Mouse (Mus musculus) naive thymus-derived CD4-positive, alpha-beta T cell, adult 2 months (primary cell): ENCODE data around the gene Trarg1.

Source experiments
- DNase-seq: peaks from one replicate; pipeline ENCODE4 v3.0.0-alpha.2; 2011; ENCODE audit warnings: low read depth

Trarg1 gene

GRCm38 (mm10) chr11:76674199-76674598 lies 5.4 kb upstream of the Trarg1 start:
- no peak for DNase-seq

GRCm38 (mm10) chr11:76674704-76675103 lies 4.9 kb upstream of the Trarg1 start:
- no peak for DNase-seq

- DNase-seq, result no peak
Observed at GRCm38 (mm10) chr11:76685604-76686003, 6.0 kb downstream of the Trarg1 start.

GRCm38 (mm10) chr11:76692096-76692495 lies 12.5 kb downstream of the Trarg1 start:
- DNase-seq, result no peak

- no peak for DNase-seq
Observed at GRCm38 (mm10) chr11:76695810-76696209, 16.2 kb downstream of the Trarg1 start.

GRCm38 (mm10) chr11:76699626-76700025 lies 20.0 kb downstream of the Trarg1 start:
- DNase-seq, result no peak

- no peak for DNase-seq
Observed at GRCm38 (mm10) chr11:76707656-76708055, 28.0 kb downstream of the Trarg1 start.

GRCm38 (mm10) chr11:76708066-76708465 lies 28.5 kb downstream of the Trarg1 start:
- DNase-seq, result no peak

- DNase-seq, result no peak
Observed at GRCm38 (mm10) chr11:76708881-76709280, 29.3 kb downstream of the Trarg1 start.

GRCm38 (mm10) chr11:76709625-76710452 lies 30.2 kb downstream of the Trarg1 start:
- DNase-seq, result no peak

GRCm38 (mm10) chr11:76717000-76717399 lies 37.4 kb downstream of the Trarg1 start:
- no peak for DNase-seq

- no peak for DNase-seq
Observed at GRCm38 (mm10) chr11:76723911-76724310, 44.3 kb downstream of the Trarg1 start.

GRCm38 (mm10) chr11:76728093-76728492 lies 48.5 kb downstream of the Trarg1 start:
- no peak for DNase-seq

- peak; percentile 18 for DNase-seq
Observed at GRCm38 (mm10) chr11:76730650-76731049, 51.0 kb downstream of the Trarg1 start.

GRCm38 (mm10) chr11:76734560-76734959 lies 55.0 kb downstream of the Trarg1 start:
- peak; percentile 77 for DNase-seq

GRCm38 (mm10) chr11:76735753-76736324 lies 56.2 kb downstream of the Trarg1 start:
- DNase-seq, result peak; percentile 53

- peak; percentile 65 for DNase-seq
Observed at GRCm38 (mm10) chr11:76739125-76739524, 59.5 kb downstream of the Trarg1 start.

- no peak for DNase-seq
Observed at GRCm38 (mm10) chr11:76742511-76742910, 62.9 kb downstream of the Trarg1 start.

GRCm38 (mm10) chr11:76744550-76744949 lies 64.9 kb downstream of the Trarg1 start:
- no peak for DNase-seq

- DNase-seq, result peak; percentile 44
Observed at GRCm38 (mm10) chr11:76745921-76746320, 66.3 kb downstream of the Trarg1 start.
